In genomic region chr11:99539721-99540120, GRCm38 (mm10) we compare ENCODE assay signal across 10 mouse cellular contexts. TPM values are rescaled to one million over a fixed set of nuclear protein-coding genes. Genes with fewer than 3 reads are reported as not detected.
A peak's percentile ranks its signal among the peaks of the same experiment; 100 is the strongest.
DNase-seq lines count a peak whose midpoint lies in the region; ATAC-seq and TF ChIP-seq lines count a peak whose summit lies in the region.
"Had no signal": no experiment of that assay in that cellular context is flagged by ENCODE, and none has a peak within 500 bp of the region (broad histone marks: within the 10 kb centered on the region; RNA-seq: fewer than 3 reads in every experiment).

No protein-coding gene starts in this region.

- H3K36me3 ChIP-seq in lung, embryonic 14.5 days (ENCODE audit: insufficient read depth), result no peaks in the 10 kb centered on the region
- H3K36me3 ChIP-seq in forebrain, embryonic 10.5 days (replicated peaks), result no peaks in the 10 kb centered on the region

- no peaks in the 10 kb centered on the region for H3K4me1 ChIP-seq in lung, embryonic 14.5 days (ENCODE audit: insufficient read depth)
- no peaks in the 10 kb centered on the region for H3K4me1 ChIP-seq in lung, adult 2 months (ENCODE audit: control insufficient read depth, insufficient read depth, low read length)
- H3K4me1 ChIP-seq in forebrain, embryonic 10.5 days, result 0 out of 2 replicates have a peak, but pooled peaks cover 3% of the 10 kb centered on the region

- ATAC-seq in lung, embryonic 14.5 days (ENCODE audit: insufficient read depth), result no peak
- no peak for ATAC-seq in monocyte, adult 5-6 weeks (replicated peaks; ENCODE audit: insufficient number of reproducible peaks, low FRiP score, low TSS enrichment, poor library complexity, severe bottlenecking)

- no peaks in the 10 kb centered on the region for H3K27me3 ChIP-seq in lung, embryonic 14.5 days (ENCODE audit: insufficient read depth, low read length)
- H3K27me3 ChIP-seq in forebrain, embryonic 10.5 days (ENCODE audit: poor library complexity, severe bottlenecking), result no peaks in the 10 kb centered on the region

- H3K4me3 ChIP-seq in lung, embryonic 14.5 days (ENCODE audit: low read depth, low read length), result no peak overlapping the region
- H3K4me3 ChIP-seq in lung, adult 2 months (replicated peaks; ENCODE audit: extremely low read depth, low read depth, low read length), result no peak overlapping the region
- H3K4me3 ChIP-seq in forebrain, embryonic 10.5 days, result no peak overlapping the region

- 44% methylated on average over 9 of the region's 9 CpGs for WGBS in lung, embryonic 14.5 days
- 44% methylated on average over 9 of the region's 9 CpGs for WGBS in lung, adult 2 months
- 78% methylated on average over 9 of the region's 9 CpGs for WGBS in forebrain, embryonic 10.5 days

- H3K9me3 ChIP-seq in lung, embryonic 14.5 days (ENCODE audit: low read depth, low read length), result no peaks in the 10 kb centered on the region
- no peaks in the 10 kb centered on the region for H3K9me3 ChIP-seq in forebrain, embryonic 10.5 days

- H3K27ac ChIP-seq in lung, embryonic 14.5 days (ENCODE audit: low read depth), result peak overlapping the region; percentile 54; the same call in 1 of the 2 replicates
- H3K27ac ChIP-seq in forebrain, embryonic 10.5 days, result no peak overlapping the region

- TF ChIP-seq POLR2A in lung, adult 2 months (IDR thresholded peaks at IDR 0.05; ENCODE audit: borderline replicate concordance, extremely low read depth, low read depth, low read length), result no peak

- H3K4me2 ChIP-seq in lung, embryonic 14.5 days, result no peak overlapping the region

- TF ChIP-seq CTCF in lung, embryonic 14.5 days (IDR thresholded peaks at IDR 0.05; ENCODE audit: low read depth), result no peak
- no peak for TF ChIP-seq CTCF in lung, adult 2 months (IDR thresholded peaks at IDR 0.05; ENCODE audit: insufficient read depth, low read length)

- no peak overlapping the region for H3K9ac ChIP-seq in lung, embryonic 14.5 days

- DNase-seq in lung, embryonic 14.5 days, result peak; percentile 83
- no peak for DNase-seq in lung, adult 2 months
- DNase-seq in cerebellum, adult 9-10 months, result peak; percentile 22
- DNase-seq in kidney, postnatal 36 days, result peak; percentile 13 to 58
- DNase-seq in lung, postnatal 4 days, result peak; percentile 6 to 27
- no peak for DNase-seq in embryo, embryonic 11 days
- no peak for DNase-seq in forebrain, embryonic 10.5 days (ENCODE audit: extremely low spot score, low spot score)

RNA-seq across cellular contexts. Expression of gene Krt40, which starts 3.2 kb away (rescaled TPM):
- 0.17 TPM in 1 of 2 replicates, not detected in the other for polyA plus RNA-seq in lung, embryonic 14.5 days (2014; fragmentation: Nextera tagmentation; extraction: Ambion mirVana)
- polyA plus RNA-seq in lung, adult 2 months (2012; rRNA removed), result not detected in 2 replicates
- total RNA-seq in monocyte, adult 5-6 weeks (2017), result not detected in 3 replicates
- not detected in 2 replicates for polyA plus RNA-seq in forebrain, embryonic 10.5 days (2016; fragmentation: Nextera tagmentation; extraction: Ambion mirVana)
- polyA plus RNA-seq: stomach, embryonic 16.5 days had no signal

RNA-seq across cellular contexts. Expression of gene Krtap3-3, which starts 10.9 kb away (rescaled TPM):
- polyA plus RNA-seq in lung, embryonic 14.5 days (2014; fragmentation: Nextera tagmentation; extraction: Ambion mirVana), result not detected in 2 replicates
- polyA plus RNA-seq in lung, adult 2 months (2012; rRNA removed), result 1.2 TPM in 1 of 2 replicates, not detected in the other
- total RNA-seq in monocyte, adult 5-6 weeks (2017), result not detected in 3 replicates
- not detected in 2 replicates for polyA plus RNA-seq in forebrain, embryonic 10.5 days (2016; fragmentation: Nextera tagmentation; extraction: Ambion mirVana)
- polyA plus RNA-seq: frontal cortex, adult 2 months; stomach, embryonic 16.5 days had no signal

RNA-seq across cellular contexts. Expression of gene Krtap3-2, which starts 16.9 kb away (rescaled TPM):
- not detected in 2 replicates for polyA plus RNA-seq in lung, embryonic 14.5 days (2014; fragmentation: Nextera tagmentation; extraction: Ambion mirVana)
- polyA plus RNA-seq in lung, adult 2 months (2012; rRNA removed), result 8.7 TPM in 1 of 2 replicates, not detected in the other
- not detected in 3 replicates for total RNA-seq in monocyte, adult 5-6 weeks (2017)
- not detected in 2 replicates for polyA plus RNA-seq in forebrain, embryonic 10.5 days (2016; fragmentation: Nextera tagmentation; extraction: Ambion mirVana)
- polyA plus RNA-seq: frontal cortex, adult 2 months; stomach, embryonic 16.5 days had no signal

RNA-seq across cellular contexts. Expression of gene Krt39, which starts 18.6 kb away (rescaled TPM):
- not detected in 2 replicates for polyA plus RNA-seq in lung, embryonic 14.5 days (2014; fragmentation: Nextera tagmentation; extraction: Ambion mirVana)
- polyA plus RNA-seq in lung, adult 2 months (2012; rRNA removed), result not detected in 2 replicates
- not detected in 3 replicates for total RNA-seq in monocyte, adult 5-6 weeks (2017)
- not detected in 2 replicates for polyA plus RNA-seq in forebrain, embryonic 10.5 days (2016; fragmentation: Nextera tagmentation; extraction: Ambion mirVana)
- polyA plus RNA-seq: frontal cortex, adult 2 months; stomach, embryonic 16.5 days had no signal

RNA-seq across cellular contexts. Expression of gene Gm11939, which starts 19.5 kb away (rescaled TPM):
- polyA plus RNA-seq in lung, embryonic 14.5 days (2014; fragmentation: Nextera tagmentation; extraction: Ambion mirVana), result not detected in 2 replicates
- polyA plus RNA-seq in lung, adult 2 months (2012; rRNA removed), result not detected in 2 replicates
- total RNA-seq in monocyte, adult 5-6 weeks (2017), result not detected in 3 replicates
- polyA plus RNA-seq in forebrain, embryonic 10.5 days (2016; fragmentation: Nextera tagmentation; extraction: Ambion mirVana), result not detected in 2 replicates
- polyA plus RNA-seq: frontal cortex, adult 2 months; stomach, embryonic 16.5 days had no signal

Comparison
In these comparisons a context has a peak if more than half of its experiments do, and no peak if none do; other contexts are left out.
1. DNase-seq: peak in lung, embryonic 14.5 days (single experiment), cerebellum, adult 9-10 months (single experiment), kidney, postnatal 36 days (2 of 2) and lung, postnatal 4 days (2 of 2); none in lung, adult 2 months (single experiment), embryo, embryonic 11 days (single experiment) and forebrain, embryonic 10.5 days (single experiment).